10 mouse cellular contexts compared by ENCODE assay signal in genomic region chr2:124613671-124614210, GRCm38 (mm10).
A peak's percentile ranks its signal among the peaks of the same experiment; 100 is the strongest.
DNase-seq lines count a peak whose midpoint lies in the region; ATAC-seq and TF ChIP-seq lines count a peak whose summit lies in the region.
"Had no signal": no experiment of that assay in that cellular context is flagged by ENCODE, and none has a peak within 500 bp of the region (broad histone marks: within the 10 kb centered on the region; RNA-seq: fewer than 3 reads in every experiment).

No protein-coding gene starts in this region.

- ATAC-seq in neural tube, embryonic 11.5 days (ENCODE audit: insufficient read depth, low FRiP score, low TSS enrichment): peak; percentile 40
- ATAC-seq in liver, embryonic 14.5 days (ENCODE audit: insufficient read depth): no peak

- peaks cover 23% of the 10 kb centered on the region; the same call in 1 of the 2 replicates for H3K4me1 ChIP-seq in neural tube, embryonic 11.5 days (ENCODE audit: control insufficient read depth, insufficient read depth, low read length)
- H3K4me1 ChIP-seq in liver, embryonic 14.5 days (replicated peaks; ENCODE audit: control insufficient read depth in 2 of 2, insufficient read depth in 2 of 2, low read length in 1 of 2): peaks cover 0 to 2% of the 10 kb centered on the region in 2 experiments; a peak in 1 of 4 replicates

- H3K4me3 ChIP-seq in neural tube, embryonic 11.5 days (ENCODE audit: low read depth, low read length): 0 out of 2 replicates have a peak overlapping the region, but pooled peaks have one; percentile 6
- no peak overlapping the region for H3K4me3 ChIP-seq in liver, embryonic 14.5 days (ENCODE audit: insufficient read depth in 1 of 2, low read depth in 2 of 2, low read length in 2 of 2)

- peak overlapping the region; percentile 21; the same call in 1 of the 2 replicates for H3K27ac ChIP-seq in neural tube, embryonic 11.5 days (ENCODE audit: low read depth, low read length)
- no peak overlapping the region for H3K27ac ChIP-seq in liver, embryonic 14.5 days

- peak; percentile 91 for DNase-seq in heart, adult 11 months
- no peak for DNase-seq in heart, postnatal 25 days (ENCODE audit: low spot score)
- peak; percentile 56 for DNase-seq in neural tube, embryonic 11.5 days (ENCODE audit: low spot score)
- DNase-seq in neural tube, embryonic 10.5 days (ENCODE audit: extremely low spot score, low spot score): no peak
- DNase-seq in liver, embryonic 14.5 days (ENCODE audit: low read depth in 3 of 3, low spot score in 3 of 3): no peak
- no peak for DNase-seq in ovary, postnatal 36 days (ENCODE audit: low spot score)
- no peak for DNase-seq in thymus, postnatal 14 days
- no peak for DNase-seq in right cerebral cortex, postnatal 10 days (ENCODE audit: low spot score in 2 of 2)
- DNase-seq: cerebellum, postnatal 14 days; gastrocnemius, postnatal 14 days had no signal

- peak overlapping the region; percentile 78 for H3K4me2 ChIP-seq in neural tube, embryonic 11.5 days (ENCODE audit: low read depth)
- H3K4me2 ChIP-seq in liver, embryonic 14.5 days (ENCODE audit: low read depth): peak overlapping the region; percentile 24; the same call in 1 of the 2 replicates

- intact Hi-C loops in heart, postnatal 25 days (cut with DNase I): loop anchor here (2.0 to 5.0 kb wide), 3 partner anchors 37 to 159 kb away; no protein-coding TSS in a partner anchor

- WGBS in neural tube, embryonic 11.5 days: 16% methylated on average over 3 of the region's 3 CpGs
- WGBS in liver, embryonic 14.5 days (ENCODE audit: insufficient replicate concordance): 37% methylated on average over 3 of the region's 3 CpGs

- no peak overlapping the region for H3K9ac ChIP-seq in neural tube, embryonic 11.5 days (ENCODE audit: low read length)
- H3K9ac ChIP-seq in liver, embryonic 14.5 days (replicated peaks): no peak overlapping the region

- no peaks in the 10 kb centered on the region for H3K9me3 ChIP-seq in neural tube, embryonic 11.5 days (ENCODE audit: control insufficient read depth, low read length)
- H3K9me3 ChIP-seq in liver, embryonic 14.5 days (ENCODE audit: control insufficient read depth, low read length): no peaks in the 10 kb centered on the region

- no peaks in the 10 kb centered on the region for H3K36me3 ChIP-seq in neural tube, embryonic 11.5 days (ENCODE audit: control insufficient read depth, insufficient read depth, low read length)
- H3K36me3 ChIP-seq in liver, embryonic 14.5 days (replicated peaks; ENCODE audit: control insufficient read depth, insufficient read depth, low read depth): no peaks in the 10 kb centered on the region

- TF ChIP-seq CTCF in liver, embryonic 14.5 days (IDR thresholded peaks at IDR 0.05; ENCODE audit: low read depth): no peak

- TF ChIP-seq EP300 in liver, embryonic 14.5 days (IDR thresholded peaks at IDR 0.05; ENCODE audit: low read depth): no peak

- H3K27me3 ChIP-seq in neural tube, embryonic 11.5 days (ENCODE audit: control insufficient read depth, insufficient read depth, low read length): no peaks in the 10 kb centered on the region
- H3K27me3 ChIP-seq in liver, embryonic 14.5 days (ENCODE audit: control insufficient read depth, insufficient read depth, low read length): peaks cover 27% of the 10 kb centered on the region

Comparison
In these comparisons a context has a peak if more than half of its experiments do, and no peak if none do; other contexts are left out.
1. DNase-seq: peak in heart, adult 11 months (single experiment) and neural tube, embryonic 11.5 days (single experiment); none in heart, postnatal 25 days (single experiment), neural tube, embryonic 10.5 days (single experiment), liver, embryonic 14.5 days (0 of 3), ovary, postnatal 36 days (single experiment), thymus, postnatal 14 days (single experiment) and right cerebral cortex, postnatal 10 days (0 of 2).